Mouse (Mus musculus): ENCODE measurements around the gene Lrp2. TPM values are rescaled to one million over a fixed set of nuclear protein-coding genes. Genes with fewer than 3 reads are reported as not detected.

The Lrp2 gene
- total and polyA plus RNA-seq, 3 experiments, result 0.01 TPM; not detected in 2

GRCm38 (mm10) chr2:69475177-69475576 lies 110.7 kb downstream of the Lrp2 start:
- no peak for DNase-seq (ENCODE audit: low read depth, low spot score)
- Histone ChIP-seq H3K27me3 (ENCODE audit: control insufficient read depth in 1 of 2, insufficient read depth in 2 of 2, low read length in 2 of 2) (no peaks in the 10 kb centered on the region), H3K27ac (ENCODE audit: control insufficient read depth, low read depth, low read length) (no peak overlapping the region)

GRCm38 (mm10) chr2:69471837-69472236 lies 114.0 kb downstream of the Lrp2 start:
- H3K4me3 ChIP-seq (ENCODE audit: control insufficient read depth in 1 of 2, insufficient read depth in 1 of 2, low read depth in 2 of 2, low read length in 2 of 2), result no peak overlapping the region
- no peak overlapping the region for H3K27ac ChIP-seq (ENCODE audit: control insufficient read depth, low read depth, low read length)
- H3K36me3 ChIP-seq (ENCODE audit: control insufficient read depth in 1 of 2, insufficient read depth in 2 of 2, low read length in 2 of 2), result no peaks in the 10 kb centered on the region
- no peak overlapping the region for H3K9ac ChIP-seq (ENCODE audit: control insufficient read depth, low read depth, low read length, poor library complexity, severe bottlenecking)
- H3K79me2 ChIP-seq (ENCODE audit: control insufficient read depth, insufficient read depth, low read length, poor library complexity), result no peaks in the 10 kb centered on the region
- TF ChIP-seq POLR2A (IDR thresholded peaks at IDR 0.05; ENCODE audit: control insufficient read depth in 1 of 2, insufficient read depth in 1 of 2, low read depth in 1 of 2, low read length in 2 of 2, poor library complexity in 1 of 2) (no peak), SIN3A (IDR thresholded peaks at IDR 0.05; ENCODE audit: low read length) (no peak), MAX (IDR thresholded peaks at IDR 0.05; ENCODE audit: low read length) (no peak), GABPA (IDR thresholded peaks at IDR 0.05; ENCODE audit: low read depth, low read length) (no peak), E2F4 (IDR thresholded peaks at IDR 0.05; ENCODE audit: borderline replicate concordance, low read depth, low read length) (no peak), RAD21 (IDR thresholded peaks at IDR 0.05; ENCODE audit: low read depth, low read length) (no peak), ZMIZ1 (IDR thresholded peaks at IDR 0.05; ENCODE audit: low read depth, low read length) (no peak), ZKSCAN1 (IDR thresholded peaks at IDR 0.05; ENCODE audit: low read depth, low read length) (no peak), JUND (IDR thresholded peaks at IDR 0.05; ENCODE audit: low read depth, low read length) (no peak), ETS1 (IDR thresholded peaks at IDR 0.05; ENCODE audit: low read depth, low read length) (no peak)
- H3K27me3 ChIP-seq (ENCODE audit: control insufficient read depth in 1 of 2, insufficient read depth in 2 of 2, low read length in 2 of 2), result no peaks in the 10 kb centered on the region
- no peaks in the 10 kb centered on the region for H3K4me1 ChIP-seq (ENCODE audit: control insufficient read depth in 1 of 2, insufficient read depth in 2 of 2, low read length in 2 of 2)
- H3K9me3 ChIP-seq (replicated peaks; ENCODE audit: insufficient read depth, low read length), result no peaks in the 10 kb centered on the region
- no peak for DNase-seq (ENCODE audit: low read depth, low spot score)

More at GRCm38 (mm10) chr2:69475177-69475576, 110.7 kb downstream of the Lrp2 start:
- H3K79me2 ChIP-seq (ENCODE audit: control insufficient read depth, insufficient read depth, low read length, poor library complexity), result no peaks in the 10 kb centered on the region
- H3K36me3 ChIP-seq (ENCODE audit: control insufficient read depth in 1 of 2, insufficient read depth in 2 of 2, low read length in 2 of 2), result no peaks in the 10 kb centered on the region
- H3K4me3 ChIP-seq (ENCODE audit: control insufficient read depth in 1 of 2, insufficient read depth in 1 of 2, low read depth in 2 of 2, low read length in 2 of 2), result no peak overlapping the region
- TF ChIP-seq GABPA (IDR thresholded peaks at IDR 0.05; ENCODE audit: low read depth, low read length), result no peak
- no peak for TF ChIP-seq E2F4 (IDR thresholded peaks at IDR 0.05; ENCODE audit: borderline replicate concordance, low read depth, low read length)
- no peak for TF ChIP-seq MXI1 (IDR thresholded peaks at IDR 0.05; ENCODE audit: low read depth, low read length)
- no peak for TF ChIP-seq HCFC1 (IDR thresholded peaks at IDR 0.05; ENCODE audit: low read depth, low read length)
- no peak for TF ChIP-seq TCF12 (IDR thresholded peaks at IDR 0.05; ENCODE audit: low read depth, low read length)
- no peak for TF ChIP-seq USF1 (IDR thresholded peaks at IDR 0.05; ENCODE audit: low read depth, low read length)
- TF ChIP-seq POLR2AphosphoS5 (IDR thresholded peaks at IDR 0.05; ENCODE audit: borderline replicate concordance, low read depth, low read length), result no peak
- no peak for TF ChIP-seq ZKSCAN1 (IDR thresholded peaks at IDR 0.05; ENCODE audit: low read depth, low read length)
- no peak for TF ChIP-seq SIN3A (IDR thresholded peaks at IDR 0.05; ENCODE audit: low read length)
- no peak for TF ChIP-seq GATA1 (IDR thresholded peaks at IDR 0.05; ENCODE audit: low read depth, low read length)
- H3K9ac ChIP-seq (ENCODE audit: control insufficient read depth, low read depth, low read length, poor library complexity, severe bottlenecking), result no peak overlapping the region
- H3K4me1 ChIP-seq (ENCODE audit: control insufficient read depth in 1 of 2, insufficient read depth in 2 of 2, low read length in 2 of 2), result no peaks in the 10 kb centered on the region
- no peaks in the 10 kb centered on the region for H3K9me3 ChIP-seq (replicated peaks; ENCODE audit: insufficient read depth, low read length)

Data from MEL (cell line).